Mouse (Mus musculus): ENCODE measurements around the gene Csnk1e. TPM values are rescaled to one million over a fixed set of nuclear protein-coding genes. Genes with fewer than 3 reads are reported as not detected.

The Csnk1e gene
- polyA plus RNA-seq, 1 experiment from 2014 or later: 213 TPM

- Histone ChIP-seq H3K9me3 (ENCODE audit: control insufficient read depth, low read length) (no peaks in the 10 kb centered on the region), H3K27me3 (ENCODE audit: control insufficient read depth, insufficient read depth, low read length) (no peaks in the 10 kb centered on the region), H3K4me3 (ENCODE audit: low read depth, low read length) (no peak overlapping the region), H3K36me3 (ENCODE audit: control insufficient read depth, insufficient read depth, low read length) (peaks cover 45% of the 10 kb centered on the region), H3K9ac (ENCODE audit: low read length) (no peak overlapping the region), H3K4me1 (ENCODE audit: control insufficient read depth, insufficient read depth, low read length) (peaks cover 10% of the 10 kb centered on the region; the same call in 1 of the 2 replicates), H3K4me2 (ENCODE audit: low read depth) (no peak overlapping the region), H3K27ac (ENCODE audit: low read depth, low read length) (no peak overlapping the region)
- 74% methylated on average over 21 of the region's 21 CpGs for WGBS
- no peak for ATAC-seq (ENCODE audit: insufficient read depth, low FRiP score, low TSS enrichment)
- DNase-seq (ENCODE audit: low spot score): no peak
Observed at GRCm38 (mm10) chr15:79432892-79433291, 22.5 kb downstream of the Csnk1e start.

DNA sequence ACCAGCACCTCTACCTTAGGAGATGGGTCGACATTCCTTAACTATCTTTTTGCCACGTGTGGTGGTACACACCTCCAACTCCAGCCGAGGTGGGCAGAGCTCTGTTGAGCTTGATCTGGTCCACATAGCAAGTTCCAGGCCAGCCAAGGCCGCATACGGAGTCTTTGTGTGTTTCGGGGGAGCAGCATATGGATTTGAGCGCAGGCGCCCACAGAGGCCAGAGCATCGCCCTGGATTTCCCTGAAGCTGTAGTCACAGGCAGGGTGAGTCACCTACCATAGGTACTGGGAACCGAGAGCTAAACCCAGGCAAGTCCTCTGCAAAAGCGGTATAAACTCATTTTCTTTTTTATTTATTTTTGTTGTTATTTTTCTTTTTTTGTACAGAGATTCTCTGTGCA is 23.0 kb downstream of the Csnk1e start:
- ATAC-seq (ENCODE audit: insufficient read depth, low FRiP score, low TSS enrichment): no peak
- Histone ChIP-seq H3K4me3 (ENCODE audit: low read depth, low read length) (no peak overlapping the region), H3K27me3 (ENCODE audit: control insufficient read depth, insufficient read depth, low read length) (no peaks in the 10 kb centered on the region), H3K4me1 (ENCODE audit: control insufficient read depth, insufficient read depth, low read length) (peaks cover 5% of the 10 kb centered on the region; the same call in 1 of the 2 replicates), H3K27ac (ENCODE audit: low read depth, low read length) (no peak overlapping the region), H3K9me3 (ENCODE audit: control insufficient read depth, low read length) (no peaks in the 10 kb centered on the region), H3K9ac (ENCODE audit: low read length) (no peak overlapping the region), H3K4me2 (ENCODE audit: low read depth) (no peak overlapping the region), H3K36me3 (ENCODE audit: control insufficient read depth, insufficient read depth, low read length) (peaks cover 42% of the 10 kb centered on the region)
- whole genome bisulfite sequencing: 92% methylated on average over 11 of the region's 11 CpGs
- no peak for DNase-seq (ENCODE audit: low spot score)

DNA sequence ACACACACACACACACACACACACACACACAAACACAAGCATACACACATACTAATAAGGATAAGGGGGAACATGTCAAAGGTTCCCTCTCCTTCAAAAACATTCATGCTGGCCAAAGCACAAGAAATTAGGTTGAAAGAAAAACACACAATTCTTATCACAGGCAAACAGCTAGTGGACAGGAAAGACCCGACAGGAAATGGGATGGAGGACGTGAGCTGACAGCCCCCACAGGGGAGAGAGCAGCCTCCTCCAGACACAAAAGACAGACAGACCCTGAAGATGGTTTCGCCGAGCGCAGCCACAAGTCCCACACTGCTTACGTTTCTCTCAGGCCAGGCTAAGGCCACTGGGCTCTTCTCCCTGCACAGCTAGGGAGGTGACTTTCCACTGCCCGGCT is 23.4 kb downstream of the Csnk1e start:
- WGBS: 83% methylated on average over 7 of the region's 7 CpGs
- DNase-seq (ENCODE audit: low spot score) (no peak), ATAC-seq (ENCODE audit: insufficient read depth, low FRiP score, low TSS enrichment) (no peak)
- Histone ChIP-seq H3K4me1 (ENCODE audit: control insufficient read depth, insufficient read depth, low read length) (peaks cover 2% of the 10 kb centered on the region; the same call in 1 of the 2 replicates), H3K4me3 (ENCODE audit: low read depth, low read length) (no peak overlapping the region), H3K4me2 (ENCODE audit: low read depth) (no peak overlapping the region), H3K9ac (ENCODE audit: low read length) (no peak overlapping the region), H3K9me3 (ENCODE audit: control insufficient read depth, low read length) (no peaks in the 10 kb centered on the region), H3K36me3 (ENCODE audit: control insufficient read depth, insufficient read depth, low read length) (peaks cover 38% of the 10 kb centered on the region), H3K27me3 (ENCODE audit: control insufficient read depth, insufficient read depth, low read length) (no peaks in the 10 kb centered on the region), H3K27ac (ENCODE audit: low read depth, low read length) (no peak overlapping the region)

- 79% methylated on average over 10 of the region's 10 CpGs for WGBS
- Histone ChIP-seq H3K36me3 (ENCODE audit: control insufficient read depth, insufficient read depth, low read length) (peaks cover 39% of the 10 kb centered on the region), H3K4me1 (ENCODE audit: control insufficient read depth, insufficient read depth, low read length) (no peaks in the 10 kb centered on the region), H3K4me2 (ENCODE audit: low read depth) (no peak overlapping the region), H3K9ac (ENCODE audit: low read length) (no peak overlapping the region), H3K27ac (ENCODE audit: low read depth, low read length) (no peak overlapping the region), H3K9me3 (ENCODE audit: control insufficient read depth, low read length) (no peaks in the 10 kb centered on the region), H3K4me3 (ENCODE audit: low read depth, low read length) (no peak overlapping the region), H3K27me3 (ENCODE audit: control insufficient read depth, insufficient read depth, low read length) (no peaks in the 10 kb centered on the region)
- DNase-seq (ENCODE audit: low spot score): no peak
- no peak for ATAC-seq (ENCODE audit: insufficient read depth, low FRiP score, low TSS enrichment)
Observed at GRCm38 (mm10) chr15:79430461-79431000, 24.8 kb downstream of the Csnk1e start.

- H3K9me3 ChIP-seq (ENCODE audit: control insufficient read depth, low read length): no peaks in the 10 kb centered on the region
- DNase-seq (ENCODE audit: low spot score) (no peak), ATAC-seq (ENCODE audit: insufficient read depth, low FRiP score, low TSS enrichment) (no peak)
- no peak overlapping the region for H3K27ac ChIP-seq (ENCODE audit: low read depth, low read length)
- no peaks in the 10 kb centered on the region for H3K4me1 ChIP-seq (ENCODE audit: control insufficient read depth, insufficient read depth, low read length)
- WGBS: 95% methylated on average over 8 of the region's 9 CpGs
- no peak overlapping the region for H3K9ac ChIP-seq (ENCODE audit: low read length)
- no peak overlapping the region for H3K4me3 ChIP-seq (ENCODE audit: low read depth, low read length)
- no peaks in the 10 kb centered on the region for H3K27me3 ChIP-seq (ENCODE audit: control insufficient read depth, insufficient read depth, low read length)
- H3K36me3 ChIP-seq (ENCODE audit: control insufficient read depth, insufficient read depth, low read length): peaks cover 39% of the 10 kb centered on the region
- H3K4me2 ChIP-seq (ENCODE audit: low read depth): no peak overlapping the region
Observed at GRCm38 (mm10) chr15:79429994-79430393, 25.4 kb downstream of the Csnk1e start.

GRCm38 (mm10) chr15:79429527-79429926 is 25.8 kb downstream of the Csnk1e start:
- Histone ChIP-seq H3K4me3 (ENCODE audit: low read depth, low read length) (no peak overlapping the region), H3K27ac (ENCODE audit: low read depth, low read length) (no peak overlapping the region), H3K27me3 (ENCODE audit: control insufficient read depth, insufficient read depth, low read length) (no peaks in the 10 kb centered on the region), H3K9ac (ENCODE audit: low read length) (no peak overlapping the region), H3K4me1 (ENCODE audit: control insufficient read depth, insufficient read depth, low read length) (no peaks in the 10 kb centered on the region), H3K4me2 (ENCODE audit: low read depth) (no peak overlapping the region), H3K36me3 (ENCODE audit: control insufficient read depth, insufficient read depth, low read length) (peaks cover 41% of the 10 kb centered on the region), H3K9me3 (ENCODE audit: control insufficient read depth, low read length) (no peaks in the 10 kb centered on the region)
- ATAC-seq (ENCODE audit: insufficient read depth, low FRiP score, low TSS enrichment): no peak
- WGBS: 93% methylated on average over 12 of the region's 12 CpGs
- DNase-seq (ENCODE audit: low spot score): no peak

- Histone ChIP-seq H3K9me3 (ENCODE audit: control insufficient read depth, low read length) (no peaks in the 10 kb centered on the region), H3K27me3 (ENCODE audit: control insufficient read depth, insufficient read depth, low read length) (no peaks in the 10 kb centered on the region), H3K4me3 (ENCODE audit: low read depth, low read length) (no peak overlapping the region), H3K27ac (ENCODE audit: low read depth, low read length) (no peak overlapping the region), H3K4me1 (ENCODE audit: control insufficient read depth, insufficient read depth, low read length) (no peaks in the 10 kb centered on the region), H3K4me2 (ENCODE audit: low read depth) (no peak overlapping the region), H3K36me3 (ENCODE audit: control insufficient read depth, insufficient read depth, low read length) (peaks cover 44% of the 10 kb centered on the region), H3K9ac (ENCODE audit: low read length) (no peak overlapping the region)
- WGBS: 78% methylated on average over 4 of the region's 4 CpGs
- ATAC-seq (ENCODE audit: insufficient read depth, low FRiP score, low TSS enrichment) (no peak), DNase-seq (ENCODE audit: low spot score) (no peak)
Observed at GRCm38 (mm10) chr15:79428616-79429015, 26.8 kb downstream of the Csnk1e start.

GRCm38 (mm10) chr15:79427516-79427915 is 27.9 kb downstream of the Csnk1e start:
- no peak overlapping the region for H3K4me2 ChIP-seq (ENCODE audit: low read depth)
- 94% methylated on average over 6 of the region's 6 CpGs for WGBS
- H3K4me3 ChIP-seq (ENCODE audit: low read depth, low read length): no peak overlapping the region
- peaks cover 55% of the 10 kb centered on the region for H3K36me3 ChIP-seq (ENCODE audit: control insufficient read depth, insufficient read depth, low read length)
- DNase-seq (ENCODE audit: low spot score) (no peak), ATAC-seq (ENCODE audit: insufficient read depth, low FRiP score, low TSS enrichment) (no peak)
- H3K9me3 ChIP-seq (ENCODE audit: control insufficient read depth, low read length): no peaks in the 10 kb centered on the region
- H3K27ac ChIP-seq (ENCODE audit: low read depth, low read length): no peak overlapping the region
- no peak overlapping the region for H3K9ac ChIP-seq (ENCODE audit: low read length)
- no peaks in the 10 kb centered on the region for H3K27me3 ChIP-seq (ENCODE audit: control insufficient read depth, insufficient read depth, low read length)
- H3K4me1 ChIP-seq (ENCODE audit: control insufficient read depth, insufficient read depth, low read length): no peaks in the 10 kb centered on the region

DNA sequence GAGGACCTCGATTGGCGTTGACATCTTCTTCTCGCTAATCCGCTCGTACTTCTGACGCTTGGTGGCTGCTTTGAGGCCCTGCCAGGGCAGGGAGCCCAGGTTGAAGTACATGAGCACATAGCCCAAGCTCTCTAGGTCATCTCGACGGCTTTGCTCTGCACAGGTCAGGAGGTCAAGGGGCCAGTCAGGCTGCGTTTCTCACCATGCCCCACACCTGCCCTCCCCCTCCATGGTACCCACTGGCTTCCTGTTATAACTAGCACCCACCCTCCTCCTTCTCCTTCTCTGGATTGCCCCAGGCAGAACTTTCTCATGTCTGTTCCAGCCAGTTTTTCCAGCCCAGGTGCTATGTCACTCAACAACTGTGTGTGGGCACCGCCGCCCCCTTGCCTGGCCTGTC is 29.9 kb downstream of the Csnk1e start:
- no peak overlapping the region for H3K4me2 ChIP-seq (ENCODE audit: low read depth)
- H3K36me3 ChIP-seq (ENCODE audit: control insufficient read depth, insufficient read depth, low read length): peaks cover 60% of the 10 kb centered on the region
- no peak overlapping the region for H3K9ac ChIP-seq (ENCODE audit: low read length)
- 85% methylated on average over 11 of the region's 11 CpGs for WGBS
- H3K27ac ChIP-seq (ENCODE audit: low read depth, low read length): no peak overlapping the region
- H3K4me1 ChIP-seq (ENCODE audit: control insufficient read depth, insufficient read depth, low read length): no peaks in the 10 kb centered on the region
- ATAC-seq (ENCODE audit: insufficient read depth, low FRiP score, low TSS enrichment) (no peak), DNase-seq (ENCODE audit: low spot score) (no peak)
- no peaks in the 10 kb centered on the region for H3K27me3 ChIP-seq (ENCODE audit: control insufficient read depth, insufficient read depth, low read length)
- H3K9me3 ChIP-seq (ENCODE audit: control insufficient read depth, low read length): no peaks in the 10 kb centered on the region
- H3K4me3 ChIP-seq (ENCODE audit: low read depth, low read length): no peak overlapping the region

All from neural tube, embryonic 11.5 days (tissue).